In genomic region chr9:50920933-50921895, GRCm38 (mm10) we compare ENCODE assay signal across 25 mouse cellular contexts.
DNase-seq lines count a peak whose midpoint lies in the region; ATAC-seq lines count a peak whose summit lies in the region.
"Had no signal": no experiment of that assay in that cellular context is flagged by ENCODE, and none has a peak within 500 bp of the region (broad histone marks: within the 10 kb centered on the region; RNA-seq: fewer than 3 reads in every experiment).

No protein-coding gene starts in this region.

- H3K4me2 ChIP-seq in embryonic facial prominence, embryonic 12.5 days (replicated peaks), result no peak overlapping the region
- no peak overlapping the region for H3K4me2 ChIP-seq in liver, embryonic 13.5 days
- no peak overlapping the region for H3K4me2 ChIP-seq in liver, embryonic 11.5 days
- H3K4me2 ChIP-seq in lung, embryonic 15.5 days, result no peak overlapping the region
- H3K4me2 ChIP-seq: forebrain, embryonic 12.5 days; forebrain, embryonic 15.5 days; heart, embryonic 12.5 days; heart, embryonic 15.5 days; hindbrain, embryonic 12.5 days; hindbrain, embryonic 15.5 days had no signal

- H3K9me3 ChIP-seq in embryonic facial prominence, embryonic 12.5 days, result no peaks in the 10 kb centered on the region
- H3K9me3 ChIP-seq in embryonic facial prominence, embryonic 10.5 days, result no peaks in the 10 kb centered on the region
- H3K9me3 ChIP-seq in liver, embryonic 13.5 days (replicated peaks), result no peaks in the 10 kb centered on the region
- no peaks in the 10 kb centered on the region for H3K9me3 ChIP-seq in liver, embryonic 11.5 days (ENCODE audit: control insufficient read depth, low read length)
- no peaks in the 10 kb centered on the region for H3K9me3 ChIP-seq in lung, embryonic 15.5 days
- H3K9me3 ChIP-seq: forebrain, embryonic 12.5 days; forebrain, embryonic 15.5 days; heart, embryonic 12.5 days; heart, embryonic 15.5 days; hindbrain, embryonic 12.5 days; hindbrain, embryonic 15.5 days had no signal

- DNase-seq in embryonic facial prominence, embryonic 10.5 days (ENCODE audit: low spot score), result no peak
- DNase-seq in liver, embryonic 13.5 days, result no peak
- DNase-seq in liver, embryonic 11.5 days (ENCODE audit: low spot score), result no peak
- DNase-seq in lung, postnatal 36 days, result no peak
- peak; percentile 11 for DNase-seq in lung, postnatal 10 days
- no peak for DNase-seq in lung, adult 18-20 months
- DNase-seq: adrenal gland, adult 8-10 months; adrenal gland, postnatal 25 days; cerebellum, adult 11-12 months; cerebellum, adult 8-10 months; cerebellum, postnatal 10 days; cerebellum, postnatal 36 days; embryo, embryonic 11 days; gastrocnemius, postnatal 25 days; heart, adult 18-20 months; heart, postnatal 14 days had no signal

- H3K9ac ChIP-seq in embryonic facial prominence, embryonic 12.5 days, result no peak overlapping the region
- no peak overlapping the region for H3K9ac ChIP-seq in liver, embryonic 13.5 days
- H3K9ac ChIP-seq in liver, embryonic 11.5 days (ENCODE audit: low read depth, low read length), result no peak overlapping the region
- no peak overlapping the region for H3K9ac ChIP-seq in lung, embryonic 15.5 days
- H3K9ac ChIP-seq: forebrain, embryonic 12.5 days; forebrain, embryonic 15.5 days; heart, embryonic 12.5 days; heart, embryonic 15.5 days; hindbrain, embryonic 12.5 days; hindbrain, embryonic 15.5 days had no signal

- H3K36me3 ChIP-seq in embryonic facial prominence, embryonic 12.5 days, result no peaks in the 10 kb centered on the region
- no peaks in the 10 kb centered on the region for H3K36me3 ChIP-seq in embryonic facial prominence, embryonic 10.5 days (replicated peaks)
- H3K36me3 ChIP-seq in liver, embryonic 13.5 days, result peaks cover 10% of the 10 kb centered on the region; the same call in 1 of the 2 replicates
- no peaks in the 10 kb centered on the region for H3K36me3 ChIP-seq in liver, embryonic 11.5 days (ENCODE audit: control insufficient read depth, insufficient read depth, low read length)
- no peaks in the 10 kb centered on the region for H3K36me3 ChIP-seq in lung, embryonic 15.5 days
- H3K36me3 ChIP-seq: forebrain, embryonic 12.5 days; forebrain, embryonic 15.5 days; heart, embryonic 12.5 days; heart, embryonic 15.5 days; hindbrain, embryonic 12.5 days; hindbrain, embryonic 15.5 days had no signal

- no peaks in the 10 kb centered on the region for H3K27me3 ChIP-seq in embryonic facial prominence, embryonic 12.5 days
- H3K27me3 ChIP-seq in embryonic facial prominence, embryonic 10.5 days (replicated peaks; ENCODE audit: low read depth, poor library complexity, severe bottlenecking), result no peaks in the 10 kb centered on the region
- H3K27me3 ChIP-seq in liver, embryonic 13.5 days, result no peaks in the 10 kb centered on the region
- no peaks in the 10 kb centered on the region for H3K27me3 ChIP-seq in liver, embryonic 11.5 days (replicated peaks; ENCODE audit: control insufficient read depth, insufficient read depth, low read length)
- peaks cover 11% of the 10 kb centered on the region; the same call in 1 of the 2 replicates for H3K27me3 ChIP-seq in lung, embryonic 15.5 days
- H3K27me3 ChIP-seq: forebrain, embryonic 12.5 days; forebrain, embryonic 15.5 days; heart, embryonic 12.5 days; heart, embryonic 15.5 days; hindbrain, embryonic 12.5 days; hindbrain, embryonic 15.5 days had no signal

- no peak overlapping the region for H3K4me3 ChIP-seq in embryonic facial prominence, embryonic 12.5 days
- no peak overlapping the region for H3K4me3 ChIP-seq in embryonic facial prominence, embryonic 10.5 days
- no peak overlapping the region for H3K4me3 ChIP-seq in liver, embryonic 13.5 days (replicated peaks)
- no peak overlapping the region for H3K4me3 ChIP-seq in liver, embryonic 11.5 days (ENCODE audit: low read depth, low read length)
- H3K4me3 ChIP-seq in lung, embryonic 15.5 days, result no peak overlapping the region
- H3K4me3 ChIP-seq: erythroblast, embryonic 14.5 days; forebrain, embryonic 12.5 days; forebrain, embryonic 15.5 days; heart, embryonic 12.5 days; heart, embryonic 15.5 days; hindbrain, embryonic 12.5 days; hindbrain, embryonic 15.5 days had no signal

- 0 out of 2 replicates have a peak overlapping the region, but pooled peaks have one; percentile 50 for H3K27ac ChIP-seq in embryonic facial prominence, embryonic 12.5 days
- H3K27ac ChIP-seq in embryonic facial prominence, embryonic 10.5 days (replicated peaks), result no peak overlapping the region
- peak overlapping the region; percentile 85 for H3K27ac ChIP-seq in liver, embryonic 13.5 days
- H3K27ac ChIP-seq in liver, embryonic 11.5 days (ENCODE audit: low read depth, low read length), result no peak overlapping the region
- no peak overlapping the region for H3K27ac ChIP-seq in lung, embryonic 15.5 days
- H3K27ac ChIP-seq: forebrain, embryonic 12.5 days; forebrain, embryonic 15.5 days; heart, embryonic 15.5 days; hindbrain, embryonic 12.5 days; hindbrain, embryonic 15.5 days had no signal

- ATAC-seq in embryonic facial prominence, embryonic 12.5 days (ENCODE audit: insufficient number of reproducible peaks, insufficient read depth, low FRiP score, low TSS enrichment), result no peak
- no peak for ATAC-seq in liver, embryonic 13.5 days (ENCODE audit: low read depth)
- ATAC-seq in liver, embryonic 11.5 days (replicated peaks; ENCODE audit: low FRiP score), result no peak
- peak; percentile 77; the same call in 1 of the 2 replicates for ATAC-seq in lung, embryonic 15.5 days (ENCODE audit: borderline replicate concordance, extremely low read depth, low FRiP score, low TSS enrichment)
- ATAC-seq: forebrain, embryonic 15.5 days had no signal

- peaks cover 7% of the 10 kb centered on the region; the same call in 1 of the 2 replicates for H3K4me1 ChIP-seq in embryonic facial prominence, embryonic 12.5 days
- no peaks in the 10 kb centered on the region for H3K4me1 ChIP-seq in embryonic facial prominence, embryonic 10.5 days
- peaks cover 73% of the 10 kb centered on the region for H3K4me1 ChIP-seq in liver, embryonic 13.5 days (replicated peaks)
- peaks cover 19% of the 10 kb centered on the region for H3K4me1 ChIP-seq in liver, embryonic 11.5 days (replicated peaks; ENCODE audit: control insufficient read depth, insufficient read depth, low read length)
- peaks cover 20% of the 10 kb centered on the region; the same call in 1 of the 2 replicates for H3K4me1 ChIP-seq in lung, embryonic 15.5 days
- H3K4me1 ChIP-seq: forebrain, embryonic 12.5 days; forebrain, embryonic 15.5 days; hindbrain, embryonic 12.5 days; hindbrain, embryonic 15.5 days had no signal

- 85% methylated on average over 3 of the region's 3 CpGs for WGBS in embryonic facial prominence, embryonic 12.5 days
- WGBS in embryonic facial prominence, embryonic 10.5 days, result 89% methylated on average over 3 of the region's 3 CpGs
- WGBS in liver, embryonic 13.5 days (ENCODE audit: insufficient replicate concordance), result 85% methylated on average over 3 of the region's 3 CpGs
- WGBS in liver, embryonic 11.5 days, result 78% methylated on average over 3 of the region's 3 CpGs
- 40% methylated on average over 3 of the region's 3 CpGs for WGBS in lung, embryonic 15.5 days

Comparison
In these comparisons a context has a peak if more than half of its experiments do, and no peak if none do; other contexts are left out.
1. H3K27ac ChIP-seq: peak in embryonic facial prominence, embryonic 12.5 days (single experiment) and liver, embryonic 13.5 days (single experiment); none in embryonic facial prominence, embryonic 10.5 days (single experiment), liver, embryonic 11.5 days (single experiment) and lung, embryonic 15.5 days (single experiment).